Mouse (Mus musculus): ENCODE results near the gene Sowahd. TPM values are rescaled to one million over a fixed set of nuclear protein-coding genes. Genes with fewer than 3 reads are reported as not detected.
A peak's percentile ranks its signal among the peaks of the same experiment; 100 is the strongest.
"Not testable (repeated sequence)": the region's sequence is repeated elsewhere in the genome, so short reads cannot be mapped to it uniquely, and the experiment has no call there.

The Sowahd gene
- total RNA-seq (2015; ENCODE audit: low replicate concordance) (not detected in 2 replicates), total RNA-seq (2017; ENCODE audit: low replicate concordance) (not detected in 2 replicates)

DNA sequence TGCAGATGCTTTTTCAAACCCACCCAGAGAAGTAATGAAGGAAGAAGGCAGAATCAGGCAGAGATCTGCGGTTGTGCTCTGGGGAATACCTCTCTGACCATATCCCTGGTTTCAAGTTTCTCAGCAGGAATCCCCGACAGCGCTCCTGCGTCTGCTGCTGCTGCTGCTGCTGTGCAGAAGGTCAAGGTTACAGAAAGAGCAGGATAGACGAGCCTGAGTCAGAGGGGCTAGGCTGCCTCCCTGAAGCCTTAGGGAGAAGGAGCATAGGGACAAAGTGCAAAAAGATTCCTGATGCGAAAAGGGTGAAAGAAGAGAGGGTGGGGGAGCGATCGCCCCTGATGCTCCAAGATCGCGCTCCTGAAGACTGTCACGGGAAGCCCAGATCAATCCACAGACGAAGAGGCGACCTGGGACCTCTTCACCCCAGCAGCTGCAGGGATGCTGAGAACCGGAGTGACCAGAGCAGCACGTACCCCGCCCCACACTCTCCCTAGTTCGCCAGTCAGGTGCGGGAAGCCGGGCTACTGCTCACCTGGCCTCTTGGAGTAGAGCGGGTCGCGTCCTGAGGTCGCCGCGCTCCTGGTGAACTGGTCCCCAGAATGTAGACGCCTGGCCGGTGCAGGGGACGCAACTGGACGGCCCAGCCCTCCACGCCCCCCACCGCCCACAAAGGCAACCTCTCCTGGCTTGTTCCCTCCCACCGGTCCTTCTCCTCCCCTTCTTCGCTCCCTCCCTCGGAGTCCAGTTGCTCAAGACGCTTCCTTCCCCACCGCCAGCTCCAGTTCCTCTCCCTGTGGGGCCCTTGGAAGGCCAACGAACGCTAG, at the start of gene Sowahd:
TSS of gene Sowahd (plus strand) at position 780 of the 824 bp plus-strand sequence.
- no peak for ATAC-seq (replicated peaks; ENCODE audit: low FRiP score, poor library complexity, severe bottlenecking)

DNA sequence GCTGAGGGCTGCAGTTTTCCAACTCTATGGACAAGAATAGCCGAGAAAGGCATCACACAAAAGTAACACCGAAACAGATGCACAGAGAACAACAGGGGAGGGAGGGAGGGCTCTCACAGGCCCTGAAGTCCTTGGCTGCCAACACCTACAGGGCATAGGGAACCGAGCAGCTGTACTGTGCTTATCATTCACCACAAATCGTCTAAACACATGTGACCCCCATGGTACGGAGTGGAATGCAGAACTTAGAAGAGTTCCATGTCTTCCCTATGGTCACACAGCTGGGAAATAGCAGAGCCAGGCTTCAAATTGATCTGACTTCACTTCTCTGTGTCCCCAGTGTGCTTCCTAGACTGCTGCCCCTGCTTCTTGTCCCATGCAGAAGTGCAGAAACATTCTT, 34.8 kb upstream of the Sowahd start:
- ATAC-seq (replicated peaks; ENCODE audit: low FRiP score, poor library complexity, severe bottlenecking), result no peak

DNA sequence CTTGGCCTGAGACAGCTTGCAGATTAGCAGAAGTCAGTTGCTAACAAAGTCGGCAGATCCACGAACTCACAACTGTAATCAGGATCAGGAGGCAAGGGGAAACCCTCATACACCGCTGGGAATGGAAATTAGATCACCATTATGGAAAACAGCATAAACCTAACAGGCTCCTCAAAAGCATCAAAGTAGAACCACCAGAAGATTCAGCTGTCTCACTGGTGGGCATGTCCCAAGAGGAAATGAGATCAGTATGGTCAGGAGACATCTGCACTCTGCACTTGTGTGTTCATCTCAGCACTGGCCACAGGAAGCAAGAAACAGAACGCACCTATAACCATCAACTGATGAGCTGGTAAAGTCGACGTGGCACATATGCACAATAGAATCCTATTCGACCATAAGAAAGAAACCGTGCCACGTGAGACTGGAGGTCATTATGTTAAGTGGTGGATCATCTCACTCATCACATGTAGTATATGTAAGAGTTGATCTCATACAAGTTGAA, 30.4 kb upstream of the Sowahd start:
- no peak for ATAC-seq (replicated peaks; ENCODE audit: low FRiP score, poor library complexity, severe bottlenecking)

DNA sequence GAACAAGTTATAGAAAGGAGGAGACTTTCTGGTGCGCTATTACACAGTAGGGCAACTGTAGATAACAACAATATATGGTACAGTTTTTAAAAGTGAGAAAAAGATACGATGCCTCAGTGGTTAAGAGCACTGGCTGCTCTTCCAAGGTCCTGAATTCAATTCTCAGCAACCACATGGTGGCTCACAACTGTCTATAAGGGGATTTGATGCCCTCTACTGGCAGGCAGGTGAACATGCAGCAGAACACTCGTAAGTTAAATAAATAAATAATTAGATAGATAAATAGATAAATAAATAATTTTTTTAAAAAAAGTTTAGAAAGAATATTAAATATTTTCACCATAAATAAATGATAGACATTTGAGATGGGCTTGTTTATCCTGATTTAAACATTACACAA, 29.6 kb upstream of the Sowahd start:
- ATAC-seq (replicated peaks; ENCODE audit: low FRiP score, poor library complexity, severe bottlenecking), result no peak

DNA sequence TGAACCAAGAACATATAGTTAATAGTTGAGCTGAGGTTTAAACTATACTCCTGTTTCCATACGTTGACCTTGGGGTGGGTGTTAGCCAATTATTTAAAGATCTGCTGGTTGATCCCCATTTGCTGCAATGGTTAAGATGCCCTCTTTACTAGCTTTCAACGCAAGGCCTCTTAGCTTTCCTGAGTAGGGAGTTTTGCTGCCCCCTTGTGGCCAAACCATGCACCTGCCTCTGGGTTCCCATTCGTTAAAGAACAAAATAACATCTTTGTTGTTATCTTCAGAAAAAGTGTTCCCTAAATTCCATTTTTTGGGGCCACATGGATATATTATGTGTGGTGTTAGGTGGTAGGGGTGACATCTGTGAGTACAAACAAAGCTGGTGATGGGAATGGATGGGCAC, 26.0 kb upstream of the Sowahd start:
- 0 out of 2 replicates have a peak, but pooled peaks have one; percentile 34 for ATAC-seq (replicated peaks; ENCODE audit: low FRiP score, poor library complexity, severe bottlenecking)

DNA sequence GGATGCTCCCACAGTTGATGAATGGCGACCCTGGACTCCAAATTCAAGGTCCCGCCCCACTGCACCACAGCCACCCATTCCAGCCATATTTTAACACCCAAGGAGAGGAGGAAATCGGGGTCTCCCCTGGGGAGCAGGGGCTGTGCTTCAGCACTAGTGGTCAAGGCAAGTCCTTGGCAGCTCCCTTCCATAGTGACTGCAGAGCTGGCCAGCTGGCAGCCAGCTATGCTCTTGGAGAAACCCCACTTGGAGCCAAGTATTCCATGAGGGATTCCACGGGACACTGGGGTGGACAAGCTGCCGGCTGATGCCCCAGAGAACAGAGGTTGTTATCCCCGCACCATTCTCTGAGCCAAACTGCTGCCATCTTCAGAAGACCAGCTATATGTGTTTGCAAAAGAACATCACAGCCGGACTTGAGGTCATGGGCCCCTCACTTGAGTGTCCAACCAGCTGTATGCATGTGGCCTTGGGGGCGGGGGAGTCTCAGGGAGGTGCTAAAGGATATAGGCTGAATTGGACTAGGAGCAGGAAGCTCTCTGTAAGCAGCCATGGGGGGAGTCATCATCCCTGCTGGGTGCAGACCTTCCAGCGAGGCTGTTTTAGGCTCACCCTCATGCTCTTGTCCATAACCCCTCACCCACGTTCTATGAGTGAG, 24.9 kb upstream of the Sowahd start:
- ATAC-seq (replicated peaks; ENCODE audit: low FRiP score, poor library complexity, severe bottlenecking), result no peak

DNA sequence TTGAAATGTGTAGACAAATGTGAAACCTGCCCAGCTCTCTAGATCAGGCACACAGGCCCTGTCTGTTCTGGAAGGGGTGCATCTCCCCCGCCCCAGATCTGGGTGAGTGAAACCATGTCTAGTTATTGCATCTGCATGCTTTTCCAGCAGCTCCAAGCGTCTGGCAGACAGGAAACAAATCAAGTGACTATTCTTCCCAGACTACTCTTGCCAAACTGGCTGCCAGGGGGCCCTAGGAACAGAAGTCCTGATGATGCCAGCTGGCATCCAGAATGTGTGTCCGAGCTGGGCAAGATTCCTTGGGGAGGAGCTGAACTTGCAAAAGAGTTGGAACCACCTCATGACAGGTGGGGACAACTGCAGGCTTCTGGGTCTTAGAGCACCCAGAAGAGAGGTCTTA, 20.3 kb upstream of the Sowahd start:
- ATAC-seq (replicated peaks; ENCODE audit: low FRiP score, poor library complexity, severe bottlenecking), result no peak

DNA sequence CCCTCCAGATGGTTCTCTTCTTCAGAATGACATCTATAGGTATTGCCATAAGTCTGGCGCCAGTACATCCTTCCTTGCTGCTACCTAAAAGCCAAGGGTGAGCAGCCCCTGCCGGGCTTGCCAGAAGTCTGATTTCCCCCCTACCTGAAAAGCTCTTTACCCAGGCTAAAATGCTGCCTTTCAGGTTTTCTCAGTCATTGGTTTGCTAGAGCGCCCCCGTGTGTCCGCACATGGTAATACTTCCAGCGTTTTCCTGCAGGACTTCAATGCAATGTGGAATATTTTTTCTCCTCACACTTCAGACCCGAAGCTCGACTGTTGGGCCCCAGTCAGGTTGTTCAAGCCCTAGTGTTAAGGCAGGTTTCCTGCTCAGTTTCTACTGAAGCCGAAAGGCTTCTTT, 5.9 kb upstream of the Sowahd start:
- ATAC-seq (replicated peaks; ENCODE audit: low FRiP score, poor library complexity, severe bottlenecking), result no peak

DNA sequence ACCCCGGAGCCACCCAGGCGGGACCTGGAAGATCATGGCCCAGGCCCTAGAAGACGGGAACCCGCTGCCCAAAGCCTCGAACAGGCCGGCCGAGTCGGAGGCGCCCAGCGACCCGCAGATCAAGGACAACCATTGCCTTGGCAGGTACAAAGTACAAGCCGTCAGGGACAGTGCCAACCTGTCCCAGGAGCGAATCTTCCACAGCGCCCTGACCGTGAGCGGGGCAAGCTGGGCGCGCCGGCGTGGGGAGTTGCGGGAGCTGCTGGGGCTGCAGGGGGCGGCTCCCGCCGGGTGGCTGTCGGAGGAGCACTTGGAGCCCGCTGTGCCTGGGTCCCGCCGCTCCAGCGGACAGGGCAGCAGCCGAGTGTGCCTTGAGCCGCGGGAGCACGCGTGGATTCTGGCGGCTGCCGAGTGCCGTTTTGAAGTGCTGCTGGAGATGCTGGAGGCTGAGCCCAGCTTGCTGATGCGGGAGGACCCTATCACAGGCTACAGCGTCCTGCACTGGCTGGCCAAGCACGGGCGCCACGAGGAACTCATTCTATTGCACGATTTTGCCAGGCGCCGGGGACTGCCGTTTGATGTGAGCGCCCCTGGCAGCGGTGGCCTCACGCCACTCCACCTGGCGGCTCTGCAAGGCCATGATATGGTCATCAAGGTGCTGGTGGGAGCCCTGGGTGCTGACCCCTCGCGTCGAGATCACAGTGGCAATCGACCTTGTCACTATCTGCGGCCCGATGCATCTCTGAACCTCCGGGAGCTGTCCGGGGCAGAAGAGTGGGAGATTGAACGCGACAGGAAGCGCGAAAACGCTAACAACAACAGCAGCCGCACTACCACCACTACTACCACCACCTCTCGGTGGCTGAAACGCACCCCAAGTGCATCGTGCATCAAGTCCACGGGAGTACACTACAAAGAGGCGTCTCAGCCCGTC, 512 bp downstream of the Sowahd start:
- ATAC-seq (replicated peaks; ENCODE audit: low FRiP score, poor library complexity, severe bottlenecking), result no peak

DNA sequence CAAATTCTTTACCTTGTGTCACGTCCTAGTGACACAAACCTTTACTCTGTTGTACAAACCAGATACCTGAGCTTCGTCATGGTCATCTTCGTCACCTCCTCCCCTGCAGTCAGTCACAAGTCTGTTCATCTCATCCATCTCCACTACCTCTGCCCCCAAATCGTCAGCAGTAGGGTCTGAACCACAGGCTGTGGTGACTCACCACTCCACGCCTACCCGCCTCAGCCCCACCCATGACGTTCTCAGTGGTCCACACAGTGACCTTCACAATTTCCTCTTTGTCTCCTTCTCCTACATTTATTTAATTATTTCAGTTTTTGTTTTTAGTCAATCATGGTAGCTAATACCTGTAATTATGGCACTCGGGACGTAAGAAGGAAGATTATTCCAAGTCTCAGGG, 15.3 kb downstream of the Sowahd start:
- no peak for ATAC-seq (replicated peaks; ENCODE audit: low FRiP score, poor library complexity, severe bottlenecking)

DNA sequence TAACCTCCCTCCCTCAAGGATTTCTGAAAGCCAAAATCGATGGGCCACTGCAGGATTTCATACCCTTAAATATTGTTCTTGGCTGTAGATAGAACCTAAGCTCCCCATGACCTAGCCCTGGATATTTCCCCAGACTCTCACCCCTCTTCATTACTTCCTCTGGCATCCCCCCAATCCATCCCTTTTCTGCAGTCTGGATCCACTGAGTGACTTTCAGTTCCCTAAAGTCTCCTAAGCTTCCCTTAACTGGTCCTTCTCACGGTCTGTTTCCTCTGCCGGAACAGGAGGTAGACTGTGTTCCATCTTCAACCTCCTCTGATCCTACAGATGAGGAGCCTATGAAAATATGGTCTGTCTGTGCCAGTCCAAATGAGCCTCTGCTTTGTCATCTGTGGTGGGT, 18.7 kb downstream of the Sowahd start:
- no peak for ATAC-seq (replicated peaks; ENCODE audit: low FRiP score, poor library complexity, severe bottlenecking)

DNA sequence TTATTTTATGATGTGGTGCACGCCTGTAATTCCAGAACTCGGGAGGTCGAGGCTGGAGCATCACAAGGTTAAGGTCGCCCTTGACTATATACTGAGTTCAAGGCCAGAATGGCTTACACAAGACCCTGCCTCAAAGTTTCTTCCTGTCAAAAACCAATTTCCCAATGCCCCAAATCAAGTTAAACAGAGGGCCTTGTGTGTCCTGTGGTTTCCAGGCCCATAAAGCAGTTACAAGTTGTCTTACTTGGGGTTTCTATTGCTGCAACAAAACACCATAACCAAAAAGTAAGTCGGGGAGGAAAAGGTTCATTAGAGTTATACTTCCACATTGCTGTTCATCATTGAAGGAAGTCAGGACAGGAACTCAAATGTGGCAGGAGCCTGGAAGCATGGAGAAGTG, 20.1 kb downstream of the Sowahd start:
- ATAC-seq (replicated peaks; ENCODE audit: low FRiP score, poor library complexity, severe bottlenecking), result no peak

DNA sequence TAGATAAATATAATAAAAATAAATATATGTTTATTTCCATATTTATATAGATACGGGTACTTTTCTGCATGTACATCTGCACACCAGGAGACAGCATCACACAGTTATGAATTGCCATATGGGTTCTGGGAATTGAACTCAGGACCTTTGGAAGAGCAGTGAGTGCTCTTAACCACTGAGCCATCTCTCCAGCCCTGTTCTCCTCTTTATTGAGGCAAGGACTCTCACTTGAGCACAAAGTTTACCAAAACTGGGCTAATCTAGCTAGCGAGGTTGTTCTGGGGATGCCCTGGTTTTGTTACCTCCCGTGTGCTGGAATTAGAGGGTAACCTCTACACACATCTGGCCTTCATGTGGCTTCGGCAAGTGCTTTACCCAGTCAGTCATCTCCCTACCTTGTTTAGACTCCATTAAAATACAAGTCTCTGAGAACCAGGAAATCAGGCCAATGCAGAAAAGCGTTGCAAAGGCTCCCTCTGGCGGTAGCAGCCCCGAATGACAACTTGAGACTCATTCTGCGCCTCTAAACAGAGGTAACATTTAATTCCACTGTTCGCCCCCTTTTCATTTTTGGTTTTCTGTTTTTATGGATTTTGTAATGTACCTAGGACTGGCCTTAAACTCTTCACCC, 25.7 kb downstream of the Sowahd start:
- peak; percentile 52; the same call in 1 of the 2 replicates for ATAC-seq (replicated peaks; ENCODE audit: low FRiP score, poor library complexity, severe bottlenecking)

DNA sequence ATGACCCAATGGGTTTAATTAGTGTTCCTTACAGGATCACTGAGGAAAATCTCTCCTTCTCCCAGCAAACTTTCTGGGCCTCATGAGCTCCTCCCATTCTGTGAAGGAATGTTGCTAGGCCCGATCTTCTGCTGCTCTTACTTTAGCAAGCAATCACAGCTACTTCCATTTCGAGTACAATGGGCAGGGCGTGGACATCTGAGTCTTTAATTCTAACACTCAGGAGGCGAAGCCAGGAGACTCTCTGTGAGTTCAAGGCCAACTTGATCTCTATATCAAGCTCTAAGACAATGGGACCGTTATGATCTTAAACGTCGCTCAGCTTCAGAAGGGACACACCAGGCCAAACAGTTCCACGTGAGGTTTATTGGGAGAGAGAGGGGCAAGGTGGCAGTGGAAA, 28.0 kb downstream of the Sowahd start:
- ATAC-seq (replicated peaks; ENCODE audit: low FRiP score, poor library complexity, severe bottlenecking), result no peak

DNA sequence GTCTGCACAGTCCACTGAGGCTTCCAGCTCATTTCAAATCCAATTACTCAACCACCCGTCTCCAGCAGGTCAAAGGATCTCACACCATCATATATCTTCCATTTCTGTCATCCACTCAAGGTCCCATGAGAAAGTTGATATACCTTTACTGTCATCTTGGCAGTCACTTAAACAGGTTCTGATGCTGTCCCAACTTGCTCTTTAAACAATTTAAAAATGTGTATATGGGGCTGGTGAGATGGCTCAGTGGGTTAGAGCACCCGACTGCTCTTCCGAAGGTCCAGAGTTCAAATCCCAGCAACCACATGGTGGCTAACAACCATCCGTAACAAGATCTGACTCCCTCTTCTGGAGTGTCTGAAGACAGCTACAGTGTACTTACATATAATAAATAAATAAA, 31.7 kb downstream of the Sowahd start:
- not testable (repeated sequence) for ATAC-seq (replicated peaks; ENCODE audit: low FRiP score, poor library complexity, severe bottlenecking)

DNA sequence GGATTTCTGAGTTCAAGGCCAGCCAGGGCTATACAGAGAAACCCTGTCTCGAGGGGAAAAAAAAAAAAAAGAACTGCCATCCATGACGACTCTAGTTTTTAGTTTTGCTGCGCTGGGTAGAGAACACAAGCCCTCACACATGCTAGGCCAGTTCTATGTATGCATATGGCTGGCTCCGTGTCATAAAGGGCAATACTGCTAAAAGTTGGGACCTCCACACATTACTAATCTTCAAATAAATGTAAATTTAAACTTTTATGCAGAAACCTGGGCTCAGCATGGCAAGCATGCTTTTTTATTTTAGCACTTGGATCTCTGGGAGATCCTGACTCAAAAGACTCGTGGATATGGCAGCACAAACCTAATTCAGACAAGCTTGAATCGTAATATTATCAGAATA, 32.5 kb downstream of the Sowahd start:
- no peak for ATAC-seq (replicated peaks; ENCODE audit: low FRiP score, poor library complexity, severe bottlenecking)

DNA sequence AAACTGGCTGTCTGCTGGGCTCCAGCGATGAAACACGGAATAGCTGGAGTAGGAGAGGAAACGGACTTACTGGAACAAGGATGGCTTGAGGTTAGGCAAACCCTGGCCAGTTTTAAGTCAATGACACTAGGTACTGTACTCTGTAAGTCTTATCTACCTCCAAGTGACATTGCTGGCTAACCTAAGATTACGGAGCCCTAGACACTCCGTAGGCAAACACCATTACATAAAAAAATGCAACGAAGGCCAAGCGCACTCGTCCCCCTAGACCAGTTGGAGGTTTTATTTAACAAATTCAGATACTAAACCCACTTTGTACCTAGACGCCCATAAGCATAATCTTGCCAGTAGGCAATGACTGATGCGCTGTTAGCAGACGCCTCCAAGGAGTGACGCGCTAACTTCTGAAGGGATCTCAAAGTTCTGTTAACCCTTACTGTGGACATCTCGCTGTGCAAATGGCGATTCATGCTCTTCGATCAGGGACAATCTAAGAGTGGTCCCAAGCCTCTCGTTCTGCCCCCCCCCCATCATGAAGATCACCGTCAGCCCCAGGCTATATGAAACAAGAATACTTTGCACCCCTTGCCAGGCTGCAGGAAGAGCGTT, 35.8 kb downstream of the Sowahd start:
- peak; percentile 55 for ATAC-seq (replicated peaks; ENCODE audit: low FRiP score, poor library complexity, severe bottlenecking)

DNA sequence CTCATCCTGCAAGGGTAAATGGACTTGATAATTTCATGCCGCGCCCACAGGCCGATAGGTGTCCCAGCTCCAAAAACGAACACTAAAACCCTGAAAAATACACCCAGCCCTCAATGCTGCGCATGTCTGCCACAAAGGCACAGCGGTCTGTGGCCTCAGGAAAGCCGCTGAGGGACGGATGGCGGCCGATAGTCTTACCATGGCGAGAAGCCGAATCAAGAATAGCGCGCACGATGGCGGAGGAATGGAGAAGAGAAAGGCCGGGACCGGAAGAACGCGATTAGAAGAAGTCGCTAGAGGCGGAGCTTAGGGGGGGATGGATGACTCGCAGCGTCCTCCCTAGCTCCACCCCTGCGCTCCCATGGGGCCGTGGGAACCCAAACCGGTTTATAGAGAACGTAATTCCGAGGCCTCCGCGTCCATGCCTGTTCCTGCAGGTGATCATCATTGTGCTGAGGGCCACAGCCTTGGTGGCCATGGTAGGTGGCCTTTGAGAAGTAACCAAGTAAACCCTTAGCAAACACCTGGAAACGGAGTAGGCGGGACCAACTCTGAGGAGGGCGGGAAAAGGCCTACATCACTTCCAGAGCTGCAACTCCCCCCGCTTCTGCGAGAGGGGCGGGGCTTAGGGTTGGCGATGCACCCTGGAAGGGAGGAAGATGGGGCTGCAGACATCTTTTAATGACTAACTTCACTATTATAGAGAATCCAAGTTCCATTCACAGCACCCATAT, 36.4 kb downstream of the Sowahd start, which contains the start of gene Rpl39:
TSS of gene Rpl39 (minus strand) at position 476 of the 734 bp plus-strand sequence.
- ATAC-seq (replicated peaks; ENCODE audit: low FRiP score, poor library complexity, severe bottlenecking), result peak; percentile 95
